Mouse (Mus musculus) frontal cortex, adult 2 months (tissue): ENCODE results near the gene Cacna1e. TPM values are rescaled to one million over a fixed set of nuclear protein-coding genes. Genes with fewer than 3 reads are reported as not detected.

Experiments
- DNase-seq, 2 experiments: peaks; one replicate each; pipeline ENCODE4 v3.0.0; 2022; ENCODE audit warnings: low spot score in 1 of 2; ENCODE audit errors: extremely low spot score in 1 of 2
- polyA plus RNA-seq: library from polyadenylated mRNA; depleted of rRNA; stranded (reverse); fragments of >200 nt; gene quantifications from 2 replicates; pipeline ENCODE4 v1.2.3, GENCODE M21; 2012

Gene Cacna1e
- polyA plus RNA-seq, 1 experiment: 57.6 TPM

DNA sequence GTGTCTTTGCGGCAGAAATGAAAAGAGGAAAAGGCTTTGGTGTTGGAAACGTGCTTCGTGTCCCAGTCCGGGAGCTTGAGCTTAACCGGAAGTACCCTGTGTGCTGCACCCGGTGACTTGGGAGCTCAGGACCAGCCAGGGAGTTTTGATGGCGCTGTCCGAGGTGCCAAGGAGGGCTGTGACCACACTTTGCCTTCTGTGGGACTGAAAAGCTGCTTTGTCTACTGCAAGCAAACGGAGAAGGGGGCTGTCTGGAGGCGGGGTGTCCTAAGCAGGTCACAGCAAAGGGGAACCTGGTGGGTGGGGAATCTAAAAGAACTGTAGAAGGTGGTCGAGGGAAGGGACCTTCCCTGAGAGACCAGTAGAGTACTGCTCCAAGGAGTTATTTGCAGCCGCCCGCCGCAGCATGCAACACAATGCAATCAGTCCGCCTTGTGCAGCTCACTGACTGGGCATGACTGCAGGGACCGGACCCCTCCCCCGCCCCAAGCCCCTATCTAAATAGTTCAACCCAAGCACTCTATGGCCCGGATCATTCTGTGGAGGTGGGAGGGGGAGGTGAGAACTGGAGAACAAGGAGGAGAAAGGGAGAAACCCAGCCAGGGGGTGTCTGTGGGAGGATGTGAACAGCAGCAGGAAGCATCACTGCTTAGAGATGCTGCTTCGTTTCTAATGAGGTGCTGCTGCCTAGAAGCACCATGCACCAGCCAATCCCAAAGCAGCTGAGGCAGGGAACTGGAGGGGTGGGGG, 160.6 kb downstream of the Cacna1e start:
- DNase-seq: peak in 1 of 2 experiments; percentile 64

DNA sequence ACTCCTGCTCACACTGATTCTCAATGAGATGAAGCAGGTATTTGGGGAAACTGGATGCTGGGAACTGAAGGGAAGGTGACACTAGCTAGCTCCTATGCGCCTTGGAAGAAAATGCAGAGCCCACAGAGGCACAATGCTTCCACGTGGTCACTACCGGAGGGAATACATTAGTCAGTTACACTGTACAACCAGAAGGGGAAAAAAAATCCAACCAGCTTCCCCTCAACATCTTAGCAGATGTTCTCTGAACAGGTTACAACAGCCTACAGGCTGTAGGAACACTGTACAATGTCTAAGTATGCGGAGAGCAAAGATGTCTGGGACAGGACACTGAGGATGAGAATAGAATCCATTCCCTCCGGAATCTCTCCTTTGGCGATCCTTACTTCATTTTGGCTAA, 161.2 kb downstream of the Cacna1e start:
- DNase-seq: peak in 1 of 2 experiments; percentile 46

DNA sequence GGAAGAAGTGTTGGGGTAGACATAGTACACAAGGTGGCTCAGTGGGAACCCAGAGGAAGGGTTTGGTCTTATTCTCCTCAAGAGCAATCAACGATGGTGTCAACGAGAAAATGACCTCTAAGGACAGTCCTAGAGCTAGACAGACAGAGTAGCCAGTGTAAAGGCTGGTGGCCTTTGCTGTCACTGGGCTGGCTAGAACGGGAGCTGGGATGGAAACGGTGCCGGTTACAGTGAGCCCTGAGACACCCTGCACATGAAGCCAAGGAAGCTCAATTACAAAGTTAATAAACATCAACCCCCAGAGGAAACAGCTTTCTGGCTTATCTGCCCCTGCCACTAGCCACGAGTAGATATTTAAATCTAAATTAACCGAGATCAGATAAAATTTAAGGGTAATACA, 168.7 kb downstream of the Cacna1e start:
- DNase-seq: no peak

DNA sequence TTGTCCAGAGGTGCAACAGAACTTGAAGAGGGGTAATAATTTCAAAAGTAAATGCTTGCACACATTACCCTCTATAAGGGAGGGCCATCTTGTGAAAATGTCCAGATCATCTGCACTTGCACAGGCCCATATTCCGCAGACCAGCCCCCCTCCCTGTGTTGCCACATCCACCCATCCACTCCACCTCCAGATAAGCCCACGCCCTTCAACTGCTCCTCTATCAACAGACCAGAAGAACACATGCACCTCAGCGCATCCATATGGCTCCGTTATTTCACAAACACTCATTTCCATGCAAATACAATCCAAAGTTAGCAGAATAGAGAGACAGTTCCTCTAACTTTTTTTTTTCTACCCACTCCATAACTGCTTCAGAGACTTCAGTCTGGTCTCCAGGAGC, 171.6 kb downstream of the Cacna1e start:
- DNase-seq: peak in 1 of 2 experiments; percentile 37

DNA sequence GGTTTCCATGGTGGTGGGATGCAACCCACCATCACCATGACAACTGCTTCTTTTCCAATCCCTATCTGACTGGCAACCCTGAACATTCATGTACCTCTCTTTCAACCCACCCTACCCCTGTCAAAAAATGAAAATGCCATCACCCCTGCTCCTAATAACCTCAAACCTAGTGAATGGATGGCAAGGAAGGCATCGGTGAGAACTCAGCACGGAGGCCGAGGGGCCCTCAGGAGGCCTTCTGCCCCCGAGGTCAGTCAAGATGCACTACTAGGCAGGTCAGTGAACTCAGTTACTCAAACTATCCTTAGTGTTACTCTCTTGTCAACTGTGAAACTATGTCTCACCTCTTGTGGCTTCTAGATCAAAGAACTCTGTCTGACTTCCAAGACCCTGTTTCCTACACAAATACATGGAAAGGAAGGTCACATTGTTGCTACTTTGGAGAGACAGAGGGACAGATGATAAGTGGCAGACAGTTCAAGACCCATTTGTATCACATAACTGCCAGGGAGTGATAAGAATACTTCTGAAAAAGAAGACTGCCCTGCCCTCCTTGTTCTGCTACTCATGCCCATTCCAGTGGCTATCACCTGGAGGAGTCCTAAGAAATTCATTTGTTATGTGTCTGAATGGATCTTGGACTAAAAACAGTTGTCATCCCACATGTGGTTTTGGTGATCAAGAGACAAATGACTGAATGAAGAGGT, 176.6 kb downstream of the Cacna1e start:
- DNase-seq: no peak

DNA sequence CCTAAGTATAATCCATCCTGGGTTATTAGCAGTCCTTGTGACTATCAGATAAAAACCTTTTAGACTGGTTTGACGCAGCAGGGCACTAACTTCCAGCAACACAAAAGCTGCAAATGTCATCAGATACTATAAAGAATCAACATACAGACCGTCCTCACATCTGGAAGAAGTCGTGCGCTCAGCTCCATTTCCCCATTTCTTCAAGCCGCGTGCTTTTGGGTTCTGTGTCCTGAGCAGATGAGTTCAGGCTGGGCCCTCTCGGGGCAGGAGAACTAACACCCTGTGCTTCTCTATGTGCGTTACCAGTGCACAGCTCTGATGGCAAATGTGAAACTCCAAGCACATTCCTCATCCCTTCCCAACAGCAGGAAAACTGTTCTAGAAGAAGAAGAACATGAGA, 177.3 kb downstream of the Cacna1e start:
- no peak for DNase-seq

DNA sequence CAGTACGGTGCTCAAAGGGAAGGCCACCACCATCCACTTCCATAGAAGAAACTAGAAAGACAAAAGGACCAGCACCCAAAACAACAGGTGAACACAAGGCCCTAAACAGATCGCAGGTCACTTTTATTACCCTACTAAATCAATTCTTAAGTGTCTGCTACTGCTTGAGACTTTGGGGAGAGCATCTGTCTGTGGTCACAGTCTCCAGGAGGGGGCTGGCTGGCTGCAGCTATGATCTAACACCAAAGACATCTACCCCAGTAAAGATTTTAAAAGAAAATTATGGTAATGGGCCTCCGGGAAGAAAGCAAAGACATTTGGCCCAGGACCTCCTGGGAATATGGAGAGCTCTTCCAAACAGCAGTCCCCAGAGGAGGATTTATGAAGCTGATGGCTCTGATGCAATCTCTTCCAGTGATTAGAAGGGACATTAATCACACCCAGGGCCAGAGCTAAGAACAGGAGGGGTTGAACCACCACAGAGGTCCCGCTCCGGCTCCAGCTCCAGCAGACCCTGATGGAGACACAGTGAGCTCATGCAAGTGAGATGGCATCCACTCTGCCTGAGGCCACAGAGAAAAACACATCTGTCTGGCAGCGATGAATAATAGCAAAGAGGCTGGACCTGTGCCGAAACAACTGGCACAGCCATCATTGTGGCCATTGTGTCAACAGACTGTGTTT, 178.3 kb downstream of the Cacna1e start:
- no peak for DNase-seq

DNA sequence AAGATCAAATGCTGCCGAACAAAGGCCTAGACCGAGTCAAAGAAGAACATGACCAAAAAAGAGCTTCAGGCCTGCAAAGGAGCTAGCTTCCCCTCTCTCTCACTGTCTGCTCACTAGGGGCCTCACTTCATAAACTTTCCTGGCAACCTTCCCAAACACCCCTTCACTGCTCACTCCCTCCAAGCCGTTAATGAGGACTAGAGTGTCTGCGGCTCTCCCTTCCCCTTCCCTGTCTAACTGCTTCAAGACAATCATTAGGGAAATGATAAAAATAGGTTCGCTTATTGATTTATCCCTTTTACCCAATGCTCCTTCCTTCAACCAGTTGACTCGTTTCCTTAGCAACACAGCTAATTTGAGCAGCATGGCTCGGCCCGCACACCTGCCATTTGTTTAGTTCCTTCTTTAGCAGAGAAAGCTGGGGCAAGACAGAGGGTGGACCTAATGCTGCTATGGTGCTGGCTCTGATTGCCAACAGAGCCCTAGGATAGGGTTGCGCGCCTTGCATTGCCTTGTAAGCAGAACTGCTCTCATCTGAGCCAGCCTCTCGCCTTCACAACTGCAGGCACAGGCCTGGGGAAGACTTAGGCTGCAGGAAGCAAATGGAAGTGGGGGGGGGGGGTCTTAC, 179.6 kb downstream of the Cacna1e start:
- DNase-seq: peak in 1 of 2 experiments; percentile 34

DNA sequence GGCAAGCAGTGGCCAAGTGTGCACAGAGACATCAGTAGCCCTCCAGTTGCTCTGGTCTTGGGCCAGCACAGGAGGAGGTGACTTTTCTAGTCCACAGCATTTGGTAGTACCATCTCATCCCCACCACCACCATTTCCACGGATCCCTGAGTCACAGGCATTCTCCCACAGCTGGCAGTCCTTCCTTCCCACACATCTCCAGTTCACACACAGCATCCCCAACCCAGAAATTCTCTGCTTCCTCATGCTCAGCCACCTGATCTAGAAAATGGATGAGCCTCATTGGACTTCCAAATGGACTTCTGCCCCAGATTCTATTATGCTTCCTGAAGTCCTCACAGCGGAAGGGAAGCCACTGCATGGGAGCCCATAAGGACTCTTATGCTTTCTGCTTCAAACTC, 181.7 kb downstream of the Cacna1e start:
- DNase-seq: peak in 1 of 2 experiments; percentile 73

DNA sequence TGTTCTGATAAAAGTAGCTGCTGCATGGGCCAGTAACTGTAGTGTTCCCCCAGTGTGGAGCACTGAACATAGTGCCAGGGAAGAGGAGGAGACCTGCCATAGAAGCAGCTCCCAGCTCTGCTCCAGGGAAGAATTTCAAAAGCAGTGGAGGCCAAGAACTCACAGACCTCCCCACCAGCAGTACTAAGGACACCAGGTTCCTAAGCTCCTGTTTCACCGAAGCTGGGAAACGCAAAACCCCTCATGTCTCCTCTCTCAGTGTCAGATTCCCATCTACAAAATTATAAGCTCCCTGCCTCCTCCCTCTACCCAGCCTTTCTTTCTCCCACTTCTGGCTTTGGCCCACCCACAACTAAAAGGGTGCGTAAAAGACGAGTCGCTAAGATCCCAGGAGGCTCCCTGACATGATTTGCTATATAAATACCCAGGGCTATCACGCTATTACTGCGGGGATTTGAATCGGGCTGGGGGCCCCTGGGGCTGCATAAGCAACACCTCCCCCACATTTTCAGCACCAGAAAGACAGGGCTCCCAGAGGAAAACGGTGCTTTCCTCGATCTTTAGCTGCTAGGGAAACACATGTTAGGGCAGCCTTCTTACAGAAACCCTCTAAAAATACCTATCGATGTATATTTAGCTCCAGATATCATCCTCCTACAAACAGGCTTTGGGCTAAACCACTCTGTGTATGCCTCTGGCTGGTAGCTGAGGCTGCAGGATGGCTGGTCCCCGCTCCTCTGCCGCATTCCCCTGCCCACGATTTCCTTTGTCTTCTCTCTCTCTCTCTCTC, 195.2 kb downstream of the Cacna1e start:
- DNase-seq: peak; percentile 58 to 67

DNA sequence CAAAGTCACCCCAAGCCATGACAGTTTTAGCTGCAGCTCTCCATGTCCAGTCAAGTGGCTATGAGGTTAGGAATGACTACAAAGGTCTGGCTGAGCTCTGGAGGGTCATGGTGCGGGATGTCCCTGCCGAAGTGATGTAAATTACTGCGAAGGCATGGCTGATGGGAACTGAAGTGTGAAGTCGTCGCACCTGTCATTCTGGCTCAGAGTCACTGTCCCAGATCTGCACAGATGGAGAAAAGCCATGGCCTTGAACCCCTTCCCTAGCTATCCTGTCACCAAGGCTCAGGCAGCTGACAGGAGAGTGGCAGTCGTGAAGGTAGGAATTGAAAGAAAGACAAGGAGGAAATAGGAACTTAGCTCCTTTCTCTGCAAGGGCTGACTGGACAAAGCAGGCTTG, 197.4 kb downstream of the Cacna1e start:
- DNase-seq: no peak

DNA sequence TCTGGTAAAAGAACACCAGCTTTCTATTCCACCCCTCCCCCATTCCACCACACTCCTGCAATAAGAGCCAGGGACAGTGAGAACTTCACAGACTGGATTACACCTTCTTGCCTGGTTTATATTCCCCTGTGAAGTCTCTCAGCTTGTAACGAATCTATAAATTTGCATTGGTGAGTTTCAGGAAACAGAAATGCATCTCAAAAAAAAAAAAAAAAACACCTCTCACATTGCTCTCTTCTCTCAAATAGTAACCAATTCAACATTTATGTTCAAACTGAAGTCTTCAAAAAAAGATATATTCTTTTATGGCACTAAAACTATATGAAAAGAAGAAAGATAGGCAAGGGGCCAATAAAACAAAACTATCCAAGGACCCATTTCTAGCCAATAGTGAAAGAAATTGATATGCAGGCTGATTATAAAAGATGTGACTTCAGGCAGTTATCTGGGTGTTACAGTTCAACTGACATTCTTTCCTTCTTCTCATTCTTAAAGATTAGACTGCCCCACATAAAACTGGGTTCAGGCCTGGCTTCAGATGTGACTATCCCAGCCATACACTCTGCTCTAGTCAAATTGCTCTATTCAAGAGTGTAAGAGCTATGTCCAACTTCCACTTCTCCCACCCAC, 200.7 kb downstream of the Cacna1e start:
- no peak for DNase-seq

DNA sequence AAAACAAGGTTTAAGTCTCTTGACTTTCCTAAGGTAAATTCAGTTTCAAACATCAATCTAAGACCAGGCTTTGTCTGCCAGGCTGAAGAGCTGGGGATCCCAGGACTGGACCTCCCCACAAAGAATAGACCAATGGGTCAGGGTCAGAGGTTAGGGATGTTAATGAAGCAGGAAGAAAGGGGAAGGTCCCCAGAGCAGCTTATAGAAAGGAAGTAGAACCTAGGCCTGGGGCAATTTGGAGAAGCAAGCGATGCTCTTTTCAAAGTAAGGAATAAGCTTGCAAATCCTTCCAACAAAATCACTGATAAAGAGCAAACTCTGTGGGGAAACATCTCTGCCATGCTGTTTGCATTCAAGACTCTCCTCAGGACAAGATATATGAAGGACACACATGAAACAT, 205.3 kb downstream of the Cacna1e start:
- DNase-seq: no peak

DNA sequence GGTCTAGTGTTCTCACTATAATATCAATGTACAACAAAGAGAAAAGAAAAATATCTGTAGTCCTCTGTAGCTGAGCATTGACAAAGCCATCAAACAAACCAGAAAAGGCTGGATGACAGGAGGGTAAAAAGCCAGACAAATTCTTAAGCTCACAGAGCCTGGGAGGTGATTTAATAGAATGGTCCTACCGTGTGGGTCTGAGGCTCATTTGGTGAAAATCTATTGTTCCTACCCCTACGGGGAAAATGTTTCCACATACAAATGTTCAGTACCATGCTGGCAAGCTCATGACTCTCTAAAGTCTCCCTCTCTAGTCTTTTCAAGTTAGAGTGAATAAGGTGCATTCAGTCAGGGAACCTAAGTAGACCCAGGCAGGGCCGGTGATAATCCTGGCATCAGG, 206.2 kb downstream of the Cacna1e start:
- DNase-seq: no peak

DNA sequence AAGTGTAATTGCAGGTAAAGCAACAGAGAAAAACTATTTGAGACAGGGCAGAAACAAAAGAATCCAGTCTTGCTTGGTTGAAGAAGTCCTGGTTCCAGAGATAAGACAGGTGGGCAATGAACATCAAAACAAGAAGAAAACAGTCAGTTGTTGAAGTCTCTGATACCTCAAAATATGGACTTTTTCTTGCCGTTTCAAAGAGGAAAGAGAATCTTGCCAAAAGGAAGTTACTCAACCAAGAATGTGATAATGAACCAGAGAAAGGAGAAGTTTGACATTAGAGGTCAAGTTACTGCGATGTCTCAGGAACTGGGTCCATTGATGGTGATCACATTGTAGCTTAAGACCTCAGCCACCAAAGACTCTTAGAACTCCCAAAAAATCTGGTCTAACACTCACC, 206.6 kb downstream of the Cacna1e start:
- DNase-seq: no peak

DNA sequence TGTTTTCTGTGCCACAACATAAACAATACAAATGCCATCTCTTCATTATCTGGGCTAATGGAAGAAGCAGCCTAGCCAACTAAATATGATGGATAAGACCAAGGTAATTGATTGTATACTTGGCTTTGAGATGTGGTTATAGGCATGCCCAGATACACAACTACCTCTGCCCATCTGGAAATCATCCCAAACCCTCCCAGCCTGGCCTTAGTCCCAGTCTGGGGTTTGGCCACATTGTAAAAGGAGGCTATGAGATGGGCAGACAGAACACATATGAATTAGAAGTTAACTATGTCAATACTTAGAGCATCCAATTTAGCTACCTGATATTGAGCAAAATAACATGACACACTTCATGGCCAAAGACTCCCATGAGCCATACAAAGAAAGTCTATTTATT, 220.6 kb downstream of the Cacna1e start:
- DNase-seq: no peak

DNA sequence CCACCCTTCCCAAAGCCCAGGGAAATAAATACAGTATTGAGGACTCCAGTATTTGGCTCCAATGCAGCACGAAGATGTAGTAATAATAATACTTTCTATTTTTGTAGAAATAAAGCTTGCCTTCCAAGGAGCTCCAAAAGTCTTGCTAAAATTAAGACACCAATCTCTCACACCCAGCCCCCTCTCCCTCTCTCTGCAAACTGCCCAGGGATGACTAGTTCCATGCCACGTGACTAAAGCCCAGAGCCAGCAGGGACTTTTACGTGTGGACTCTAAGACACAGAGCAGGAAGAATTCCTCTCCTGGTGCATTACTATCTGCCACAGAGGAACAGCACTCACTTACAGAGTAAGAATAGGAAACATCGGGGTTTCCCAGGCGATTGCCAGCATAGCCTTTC, 222.3 kb downstream of the Cacna1e start:
- peak; percentile 69 to 73 for DNase-seq

DNA sequence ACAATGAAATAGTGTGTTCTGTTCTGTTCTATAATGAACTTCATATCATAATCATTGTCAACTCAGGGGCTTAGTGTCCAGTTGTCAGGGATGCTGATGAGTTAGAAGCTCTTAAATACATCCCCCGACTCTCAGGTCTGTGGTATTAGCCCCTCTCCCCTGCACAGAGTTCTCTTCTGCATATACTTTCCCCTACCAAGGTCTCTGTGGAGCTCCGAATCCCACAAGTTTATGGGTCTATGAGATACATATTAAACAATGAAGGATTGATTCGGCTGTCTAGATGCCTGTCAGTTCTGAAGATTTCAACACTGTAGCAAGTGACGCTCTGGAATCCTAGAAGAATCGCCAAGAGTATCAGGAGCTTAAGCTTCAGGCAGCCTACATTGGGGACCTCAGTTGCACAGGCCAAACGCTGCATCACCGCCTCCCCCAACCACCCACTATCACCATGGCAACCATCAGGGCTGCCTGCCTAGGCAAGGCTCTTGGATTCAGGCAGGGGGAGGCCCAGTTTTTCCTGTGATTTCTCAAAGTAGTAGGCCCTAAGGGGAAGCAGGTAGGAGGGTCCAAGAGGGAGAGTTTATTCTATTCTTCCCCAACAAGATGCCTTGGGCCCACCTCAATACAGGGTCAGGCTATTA, 223.0 kb downstream of the Cacna1e start:
- peak; percentile 79 to 90 for DNase-seq

DNA sequence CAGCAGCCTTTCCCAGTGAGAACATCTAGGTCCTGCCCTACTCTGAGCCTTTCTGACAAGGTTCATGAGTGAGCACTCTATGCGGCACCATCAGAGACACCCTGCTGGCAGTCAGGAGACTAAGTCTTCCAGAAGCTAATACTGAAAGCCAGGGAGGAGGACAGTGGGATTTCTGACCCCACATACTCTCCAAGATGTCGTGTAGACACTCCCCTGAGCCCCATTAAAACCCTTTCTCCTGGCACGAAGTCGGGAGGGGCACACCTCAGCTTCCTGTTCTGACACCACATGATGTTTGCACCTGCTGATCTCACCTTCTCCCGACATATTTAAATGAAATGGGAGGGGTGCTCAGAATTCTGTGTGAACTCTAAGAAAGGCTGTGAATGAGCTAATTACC, 226.9 kb downstream of the Cacna1e start:
- DNase-seq: no peak
